17 mouse cellular contexts compared by ENCODE assay signal in genomic region chr10:63994251-63994650, GRCm38 (mm10).
"Had no signal": no experiment of that assay in that cellular context is flagged by ENCODE, and none has a peak within 500 bp of the region (broad histone marks: within the 10 kb centered on the region; RNA-seq: fewer than 3 reads in every experiment).

No protein-coding gene starts in this region.

- DNase-seq: gastrocnemius, adult 2 months; gastrocnemius, postnatal 10 days; gastrocnemius, postnatal 25 days; heart, adult 11 months; heart, adult 2 months; heart, postnatal 14 days; heart, postnatal 36 days; kidney, adult 11 months; kidney, adult 2 months; kidney, adult 9 months; kidney, postnatal 14 days; kidney, postnatal 36 days; layer of hippocampus, postnatal 36 days; left cerebral cortex, postnatal 4 days had no signal

- ATAC-seq: hindbrain, postnatal 0 days; intestine, embryonic 16.5 days; liver, embryonic 12.5 days had no signal
